Mouse (Mus musculus) lung, embryonic 16.5 days (tissue): ENCODE data around the gene Ube2i. TPM values are rescaled to one million over a fixed set of nuclear protein-coding genes. Genes with fewer than 3 reads are reported as not detected.

Experiments used
- ATAC-seq: fragments of 200-750 bp; cut with Nextera tagmentation; 2 replicates; pipeline ENCODE4 v1.8.0; 2017; ENCODE audit warnings: low read depth, mild to moderate bottlenecking, moderate library complexity
- H3K27ac ChIP-seq: fragments of 300-500 bp; sonication (generic); 2 replicates; pipeline ENCODE4 v1.5.1; 2014; ENCODE audit warnings: mild to moderate bottlenecking, control low read depth, low read length
- H3K27me3 ChIP-seq: fragments of 300-500 bp; sonication (generic); 2 replicates; pipeline ENCODE4 v1.6.1; 2014; ENCODE audit warnings: low read depth, low read length, mixed read lengths; ENCODE audit not compliant: control insufficient read depth, insufficient read depth
- H3K36me3 ChIP-seq: fragments of 300-500 bp; sonication (generic); 2 replicates; pipeline ENCODE4 v1.6.1; 2014; ENCODE audit warnings: low read length; ENCODE audit not compliant: control insufficient read depth, insufficient read depth
- H3K4me1 ChIP-seq: fragments of 300-500 bp; sonication (generic); replicated peaks from 2 replicates; pipeline ENCODE4 v1.6.1; 2014; ENCODE audit warnings: low read length, mixed read lengths; ENCODE audit not compliant: control insufficient read depth, insufficient read depth
- H3K4me2 ChIP-seq: fragments of 300-500 bp; sonication (generic); 2 replicates; pipeline ENCODE4 v1.6.1; 2014; ENCODE audit warnings: low read depth, low read length, control low read depth
- H3K4me3 ChIP-seq: fragments of 300-500 bp; sonication (generic); 2 replicates; pipeline ENCODE4 v1.5.1; 2014; ENCODE audit warnings: mild to moderate bottlenecking, low read length, control low read depth
- H3K9ac ChIP-seq: fragments of 300-500 bp; sonication (generic); 2 replicates; pipeline ENCODE4 v1.6.1; 2014; ENCODE audit warnings: low read length, control low read depth
- H3K9me3 ChIP-seq: fragments of 300-500 bp; sonication (generic); 2 replicates; pipeline ENCODE4 v1.6.1; 2016; ENCODE audit warnings: low read length; ENCODE audit not compliant: control insufficient read depth
- WGBS: fragments of 180-500 bp; shearing (Covaris S2); extraction: QIAGEN DNeasy Blood & Tissue Kit; methylation state at CpG from one replicate; pipeline ENCODE4 v1.1.7; 2014; 5-methylcytosine and 5-hydroxymethylcytosine counted together
- polyA plus RNA-seq: library from polyadenylated mRNA; unstranded; fragments of >200 nt; fragmentation: Nextera tagmentation; extraction: Ambion mirVana; gene quantifications from 2 replicates; pipeline ENCODE4 v1.2.1, GENCODE M21; 2015

Ube2i gene
- polyA plus RNA-seq, 1 experiment from 2014 or later: 662 TPM

GRCm38 (mm10) chr17:25257804-25258261, 16.6 kb downstream of the Ube2i start:
- H3K4me2 ChIP-seq: no peak overlapping the region
- H3K4me3 ChIP-seq: no peak overlapping the region
- no peaks in the 10 kb centered on the region for H3K9me3 ChIP-seq
- H3K36me3 ChIP-seq: peaks cover 8% of the 10 kb centered on the region
- peaks cover 24% of the 10 kb centered on the region for H3K27me3 ChIP-seq
- H3K9ac ChIP-seq: no peak overlapping the region
- WGBS: 45% methylated on average over 6 of the region's 6 CpGs
- peaks cover 9% of the 10 kb centered on the region for H3K4me1 ChIP-seq
- ATAC-seq: no peak
- no peak overlapping the region for H3K27ac ChIP-seq

DNA sequence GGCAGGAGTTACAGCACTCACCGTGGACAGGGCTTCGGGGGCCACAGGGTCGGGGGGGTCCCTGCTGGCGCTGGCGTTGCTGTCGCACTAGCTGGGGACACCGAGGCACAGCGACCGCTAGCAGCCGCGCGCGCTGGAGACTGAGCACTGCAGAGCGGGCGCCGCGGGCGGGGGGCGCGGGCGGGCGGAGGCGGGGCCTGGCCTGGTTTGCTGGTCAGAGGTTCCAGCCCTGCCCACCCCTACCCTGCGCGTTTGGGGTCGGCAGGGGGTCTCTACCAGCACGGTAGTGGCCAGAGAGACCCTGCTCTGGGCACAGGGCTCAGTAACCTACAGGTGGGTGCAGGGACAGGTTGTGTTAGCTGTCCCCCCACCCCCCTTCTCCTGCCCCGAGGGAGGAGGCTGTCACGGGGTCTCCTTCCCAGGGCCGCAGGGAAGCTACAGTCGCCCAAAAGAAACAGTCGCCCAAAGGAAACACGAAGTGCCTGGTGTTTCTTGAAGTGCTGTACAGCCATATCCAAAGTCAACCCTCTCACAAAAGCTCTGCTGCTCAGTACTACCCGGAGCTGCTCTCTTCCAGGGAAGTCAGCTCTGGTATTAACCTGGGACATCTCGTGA, 18.2 kb downstream of the Ube2i start, which contains the start of gene Baiap3:
Gene Baiap3, minus strand, starts transcription at position 225 of the 615 bp plus-strand sequence.
- H3K9ac ChIP-seq: peak within 1 kb of the TSS; percentile 61
- H3K9me3 ChIP-seq: no peaks in the 10 kb centered on the region
- H3K4me1 ChIP-seq: peaks cover 9% of the 10 kb centered on the region
- peak; percentile 50 for ATAC-seq
- H3K27ac ChIP-seq: no peak within 1 kb of the TSS
- H3K4me3 ChIP-seq: peak within 1 kb of the TSS; percentile 44
- H3K36me3 ChIP-seq: peaks cover 2% of the 10 kb centered on the region; the same call in 1 of the 2 replicates
- H3K27me3 ChIP-seq: peaks cover 24% of the 10 kb centered on the region
- WGBS: 3% methylated on average over 34 of the region's 35 CpGs
- H3K4me2 ChIP-seq: peak within 1 kb of the TSS; percentile 67

GRCm38 (mm10) chr17:25255110-25255509, 19.3 kb downstream of the Ube2i start:
- WGBS: 63% methylated on average over 2 of the region's 2 CpGs
- Histone ChIP-seq H3K4me1 (peaks cover 9% of the 10 kb centered on the region), H3K36me3 (peaks cover under 1% of the 10 kb centered on the region; the same call in 1 of the 2 replicates), H3K27ac (no peak overlapping the region), H3K9me3 (no peaks in the 10 kb centered on the region), H3K9ac (no peak overlapping the region), H3K27me3 (peaks cover 24% of the 10 kb centered on the region), H3K4me3 (no peak overlapping the region), H3K4me2 (no peak overlapping the region)
- ATAC-seq: no peak

DNA sequence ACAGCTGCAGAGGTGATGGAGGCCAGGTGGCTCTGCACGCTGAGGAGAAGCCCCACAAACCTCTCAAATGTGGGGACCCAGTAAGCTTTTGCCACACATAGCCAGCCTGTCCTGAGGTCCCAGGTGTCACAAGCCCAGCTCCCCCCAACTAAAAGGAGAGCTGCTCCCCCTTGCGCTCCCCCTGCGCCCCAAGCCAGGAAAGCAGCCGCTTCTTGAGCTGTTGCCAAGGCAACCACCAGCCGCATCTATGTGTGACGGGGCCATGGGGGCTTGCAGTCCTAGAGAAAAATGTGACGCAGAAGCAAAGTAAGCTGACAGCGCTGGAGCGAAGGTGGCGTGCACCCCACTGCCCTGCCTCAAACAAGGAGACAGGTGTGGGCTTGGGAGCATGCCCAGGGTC, 20.7 kb downstream of the Ube2i start:
- H3K9ac ChIP-seq: no peak overlapping the region
- peaks cover 24% of the 10 kb centered on the region for H3K27me3 ChIP-seq
- peaks cover 9% of the 10 kb centered on the region for H3K4me1 ChIP-seq
- no peak overlapping the region for H3K4me3 ChIP-seq
- H3K27ac ChIP-seq: no peak overlapping the region
- WGBS: 26% methylated on average over 10 of the region's 10 CpGs
- no peaks in the 10 kb centered on the region; the same call in 1 of the 2 replicates for H3K36me3 ChIP-seq
- no peak for ATAC-seq
- no peak overlapping the region for H3K4me2 ChIP-seq
- no peaks in the 10 kb centered on the region for H3K9me3 ChIP-seq

DNA sequence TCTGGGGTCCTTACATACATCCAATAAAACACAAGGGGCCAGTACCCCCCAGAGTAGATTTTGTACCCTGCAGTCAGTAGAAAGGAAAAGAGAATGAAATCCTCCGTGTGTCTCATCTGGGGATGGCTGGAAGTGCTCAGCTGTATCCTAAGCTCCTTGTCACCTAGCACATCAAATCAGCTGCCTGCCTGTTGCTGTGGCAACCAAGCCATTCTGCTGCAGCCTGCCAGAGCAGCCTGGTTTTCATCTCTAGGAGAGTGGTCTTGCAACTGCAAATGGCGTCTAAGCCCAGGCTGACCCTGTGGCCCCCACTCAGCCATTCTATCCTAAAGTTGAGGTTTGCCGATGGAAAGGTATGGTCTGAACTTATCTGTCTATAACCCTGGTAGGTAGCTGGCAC, 21.8 kb downstream of the Ube2i start:
- ATAC-seq: no peak
- no peaks in the 10 kb centered on the region for H3K9me3 ChIP-seq
- no peak overlapping the region for H3K4me3 ChIP-seq
- no peak overlapping the region for H3K27ac ChIP-seq
- H3K4me2 ChIP-seq: no peak overlapping the region
- H3K27me3 ChIP-seq: peaks cover 24% of the 10 kb centered on the region
- 35% methylated on average over 3 of the region's 3 CpGs for WGBS
- peaks cover 9% of the 10 kb centered on the region for H3K4me1 ChIP-seq
- no peaks in the 10 kb centered on the region for H3K36me3 ChIP-seq
- no peak overlapping the region for H3K9ac ChIP-seq

- no peak for ATAC-seq
- Histone ChIP-seq H3K4me1 (no peaks in the 10 kb centered on the region), H3K9ac (no peak overlapping the region), H3K36me3 (no peaks in the 10 kb centered on the region), H3K9me3 (no peaks in the 10 kb centered on the region), H3K4me2 (no peak overlapping the region), H3K27me3 (peaks cover 13% of the 10 kb centered on the region), H3K27ac (no peak overlapping the region), H3K4me3 (no peak overlapping the region)
- 77% methylated on average over 8 of the region's 8 CpGs for WGBS
These were observed 24.1 kb downstream of the Ube2i start for GRCm38 (mm10) chr17:25250181-25250835.

GRCm38 (mm10) chr17:25248033-25248750, 26.2 kb downstream of the Ube2i start:
- 71% methylated on average over 18 of the region's 18 CpGs for WGBS
- H3K4me1 ChIP-seq: no peaks in the 10 kb centered on the region
- no peaks in the 10 kb centered on the region; the same call in 1 of the 2 replicates for H3K27me3 ChIP-seq
- no peak overlapping the region for H3K27ac ChIP-seq
- no peak overlapping the region for H3K4me3 ChIP-seq
- no peak for ATAC-seq
- H3K9ac ChIP-seq: no peak overlapping the region
- no peaks in the 10 kb centered on the region for H3K9me3 ChIP-seq
- H3K36me3 ChIP-seq: peaks cover 9% of the 10 kb centered on the region; the same call in 1 of the 2 replicates
- H3K4me2 ChIP-seq: no peak overlapping the region

DNA sequence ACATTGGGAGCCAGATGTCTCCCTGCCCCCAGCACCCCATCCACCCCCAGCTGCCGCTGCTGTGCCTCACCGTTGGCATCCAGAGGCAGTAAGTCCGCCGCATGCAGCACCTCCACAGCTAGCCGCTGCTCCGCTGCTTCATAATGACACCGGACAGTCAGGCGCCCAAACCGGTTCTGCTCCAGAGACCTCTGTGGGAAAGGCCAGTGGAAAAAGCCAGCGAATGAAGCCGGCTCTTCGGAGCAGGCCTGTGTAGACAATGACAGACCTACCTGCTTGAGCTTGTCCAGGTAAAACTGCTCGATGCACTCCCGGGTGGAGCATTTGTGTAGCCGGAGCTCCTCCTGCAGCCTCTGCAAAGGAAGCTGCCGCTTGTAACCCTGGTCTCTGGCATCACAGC, 30.2 kb downstream of the Ube2i start:
- Histone ChIP-seq H3K4me2 (no peak overlapping the region), H3K4me3 (no peak overlapping the region), H3K4me1 (peaks cover 10% of the 10 kb centered on the region), H3K27me3 (no peaks in the 10 kb centered on the region; the same call in 1 of the 2 replicates), H3K9ac (no peak overlapping the region), H3K36me3 (peaks cover 16% of the 10 kb centered on the region; the same call in 1 of the 2 replicates), H3K9me3 (no peaks in the 10 kb centered on the region), H3K27ac (no peak overlapping the region)
- ATAC-seq: no peak
- WGBS: 76% methylated on average over 16 of the region's 16 CpGs
